Mouse (Mus musculus) embryonic stem cell, embryonic (primary cell): Measurements from ENCODE around the gene Il2ra.

Experiments used
- CTCF ChIA-PET, 4 experiments: fragments of 300-600 bp in 2 of 4; fragments of 350-600 bp in 2 of 4; sonication (Branson Sonifier 250); formaldehyde crosslinking; loops; one replicate each; lab custom pipeline; 2022; ENCODE audit warnings: inconsistent platforms in 2 of 4; lab: Charles Lee
- POLR2A ChIA-PET, 4 experiments: fragments of 300-600 bp in 2 of 4; fragments of 350-600 bp in 2 of 4; sonication (Branson Sonifier 250); formaldehyde crosslinking; loops; one replicate each; lab custom pipeline; 2022; ENCODE audit warnings: antibody characterized with exemption in 4 of 4, inconsistent platforms in 1 of 4; lab: Charles Lee

Il2ra gene

DNA sequence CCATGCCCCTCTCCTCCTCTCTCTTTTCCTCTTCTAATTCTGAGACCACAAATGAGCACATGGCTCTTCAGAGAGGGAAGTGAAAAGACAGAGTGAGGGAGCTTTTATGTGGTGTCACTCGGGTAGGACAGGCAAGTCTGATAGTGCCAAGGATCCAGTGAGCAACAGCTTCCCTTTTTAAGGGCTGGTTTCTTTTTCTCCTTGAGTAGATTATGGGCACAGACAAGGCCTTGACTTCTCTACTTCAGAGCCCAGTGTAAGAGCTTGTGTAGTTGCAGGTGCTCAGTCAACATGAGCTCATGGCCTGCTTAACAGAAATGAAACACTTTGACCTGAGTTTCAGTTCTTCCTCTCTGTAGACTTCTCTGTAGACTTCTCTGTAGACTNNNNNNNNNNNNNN is 5.5 kb upstream of the Il2ra start:
- POLR2A ChIA-PET: interaction anchor here in 1 of 4 experiments (0.6 kb wide), 1 partner anchor 57 kb away, joined by 3 read pairs; no protein-coding TSS in a partner anchor
- CTCF ChIA-PET: interaction anchor here in 1 of 4 experiments (0.7 to 1.6 kb wide), 2 partner anchors 26 to 27 kb away, joined by 4 to 5 read pairs; no protein-coding TSS in a partner anchor

DNA sequence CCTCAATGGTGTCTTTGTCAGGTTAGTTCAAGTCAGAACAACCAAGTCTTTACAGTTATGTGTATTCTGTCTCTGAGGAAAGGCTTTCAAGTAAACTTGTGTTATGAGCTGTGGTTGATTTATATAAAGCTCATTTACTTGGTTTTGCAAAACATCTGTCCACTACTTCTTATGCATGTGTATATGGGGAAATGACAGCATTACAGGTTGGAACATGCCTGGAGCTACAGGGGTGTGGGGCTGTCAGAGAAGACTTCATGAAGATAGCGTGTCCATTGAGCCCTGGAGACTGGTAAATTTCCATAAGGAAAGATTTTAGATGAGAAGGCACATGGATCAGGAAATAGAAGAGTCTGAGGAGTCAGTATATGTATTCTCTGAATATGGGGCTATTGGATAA is 1.4 kb downstream of the Il2ra start:
- CTCF ChIA-PET: interaction anchor here in 1 of 4 experiments (0.7 kb wide), 1 partner anchor 20 kb away, joined by 3 read pairs; no protein-coding TSS in a partner anchor

DNA sequence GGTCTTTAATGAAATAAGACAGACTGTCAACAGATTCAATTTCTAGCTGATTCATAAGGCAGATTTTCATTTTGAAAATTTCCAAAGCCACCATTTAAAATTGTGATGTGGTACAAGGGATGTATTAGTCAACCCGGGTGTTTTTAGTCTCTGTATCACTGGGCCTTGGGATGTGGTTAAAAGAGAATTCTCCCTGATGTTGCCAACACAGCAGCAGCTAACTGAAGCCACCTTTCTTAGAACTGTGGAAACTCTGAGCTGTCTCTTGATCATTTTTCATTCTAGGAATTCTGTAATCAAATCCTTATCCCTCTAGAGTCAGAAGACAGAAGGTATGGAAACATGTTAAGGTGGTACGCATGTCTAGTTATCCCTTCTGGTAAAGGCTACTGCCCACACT is 2.7 kb downstream of the Il2ra start:
- POLR2A ChIA-PET: interaction anchor here in 1 of 4 experiments (0.6 kb wide), 1 partner anchor 205 kb away, joined by 5 read pairs; no protein-coding TSS in a partner anchor
- CTCF ChIA-PET: interaction anchor here in 3 of 4 experiments (0.6 to 1.2 kb wide), 4 partner anchors 19 to 946 kb away, joined by 3 to 5 read pairs (median 4); no protein-coding TSS in a partner anchor

More for the DNA sequence above, 1.4 kb downstream of the Il2ra start:
- POLR2A ChIA-PET: no interaction called here

DNA sequence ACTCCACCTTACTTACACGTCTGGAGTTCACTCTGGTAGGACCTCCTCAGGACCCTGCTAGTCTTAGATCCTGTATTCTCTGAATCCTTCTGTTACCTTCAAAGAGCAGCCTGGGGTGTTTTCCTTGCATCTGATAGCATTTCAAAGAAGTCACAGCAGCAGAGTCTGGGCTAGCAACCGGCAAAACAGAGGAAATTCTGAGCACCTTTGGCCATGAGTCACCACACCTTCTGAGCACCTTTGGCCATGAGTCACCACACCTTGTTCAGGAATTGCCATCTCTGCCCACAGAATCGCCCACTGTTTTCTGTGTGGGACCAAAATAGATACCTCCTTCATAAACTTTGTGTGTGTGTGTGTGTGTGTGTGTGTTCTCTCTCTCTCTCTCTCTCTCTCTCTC is 8.9 kb downstream of the Il2ra start:
- POLR2A ChIA-PET: no interaction called here
- CTCF ChIA-PET: interaction anchor here in 3 of 4 experiments (0.5 to 4.6 kb wide), 4 partner anchors 13 to 523 kb away, joined by 3 to 24 read pairs (median 3); no protein-coding TSS in a partner anchor

DNA sequence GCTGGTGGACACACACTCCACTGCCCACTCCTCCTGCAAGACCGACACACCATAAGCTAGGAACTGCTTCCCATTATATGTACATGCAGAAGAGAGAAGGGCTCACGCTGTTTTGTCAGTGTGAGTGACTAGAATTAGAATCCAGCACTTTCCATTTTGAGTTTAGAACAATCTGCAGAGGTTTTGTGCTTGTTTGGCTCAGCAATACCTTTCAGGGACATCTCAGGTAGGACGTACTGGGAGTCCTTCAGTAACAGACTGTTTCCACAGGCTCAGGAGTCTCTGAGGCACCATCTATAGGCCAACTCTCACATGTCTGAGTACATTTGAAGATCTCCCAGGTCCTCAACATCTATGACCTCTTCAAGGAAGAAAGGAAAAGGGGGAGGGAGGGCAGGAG is 9.6 kb downstream of the Il2ra start:
- ChIA-PET POLR2A (no interaction called here), CTCF (interaction anchor here in 3 of 4 experiments (0.5 to 4.6 kb wide), 3 partner anchors 12 to 49 kb away, joined by 3 to 24 read pairs (median 3); no protein-coding TSS in a partner anchor)

DNA sequence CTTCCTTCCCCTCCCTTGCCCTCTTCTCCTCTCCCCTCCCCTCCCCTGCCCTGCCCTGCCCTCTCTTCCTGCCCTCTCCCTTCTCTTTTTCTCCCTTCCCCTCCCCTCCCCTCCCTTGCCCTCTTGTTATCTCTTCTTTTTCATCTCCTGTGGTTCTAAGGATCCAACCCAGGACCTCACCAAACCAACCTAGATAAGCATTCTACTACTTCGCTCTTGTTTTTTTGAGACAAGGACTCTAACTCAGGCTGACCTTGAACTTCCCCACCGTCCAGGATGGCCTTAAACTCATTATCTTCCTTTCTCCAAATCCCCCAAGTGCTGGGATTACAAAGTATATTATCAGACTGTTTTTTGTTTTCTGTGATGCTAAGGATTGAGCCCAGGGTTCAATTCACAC is 10.2 kb downstream of the Il2ra start:
- CTCF ChIA-PET: interaction anchor here in 1 of 4 experiments (1.3 to 4.6 kb wide), 2 partner anchors 11 to 35 kb away, joined by 3 to 24 read pairs; no protein-coding TSS in a partner anchor

DNA sequence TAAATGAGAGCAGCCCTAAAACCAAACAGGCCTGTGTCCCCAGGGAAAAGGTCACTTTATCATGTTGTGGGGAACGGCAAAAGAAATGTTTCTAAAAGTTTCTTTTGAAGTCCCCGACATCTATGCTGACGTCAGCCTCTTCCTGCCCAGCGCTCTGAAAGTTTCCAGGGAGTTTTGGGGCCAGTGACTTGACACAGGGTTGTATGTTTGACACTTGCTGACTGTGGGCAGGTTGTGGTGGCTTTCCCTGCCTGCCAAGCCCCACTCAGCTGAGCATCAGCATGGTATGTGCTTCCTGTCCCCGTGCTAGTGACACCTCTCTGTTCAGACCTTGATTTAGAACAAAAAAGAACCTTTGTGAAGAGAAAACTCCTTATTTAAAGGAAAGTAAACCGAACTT is 10.7 kb downstream of the Il2ra start:
- ChIA-PET CTCF (interaction anchor here in 3 of 4 experiments (0.7 to 4.6 kb wide), 4 partner anchors 11 to 34 kb away, joined by 3 to 24 read pairs (median 4); no protein-coding TSS in a partner anchor), POLR2A (no interaction called here)

More for the DNA sequence above, 10.2 kb downstream of the Il2ra start:
- POLR2A ChIA-PET: no interaction called here

DNA sequence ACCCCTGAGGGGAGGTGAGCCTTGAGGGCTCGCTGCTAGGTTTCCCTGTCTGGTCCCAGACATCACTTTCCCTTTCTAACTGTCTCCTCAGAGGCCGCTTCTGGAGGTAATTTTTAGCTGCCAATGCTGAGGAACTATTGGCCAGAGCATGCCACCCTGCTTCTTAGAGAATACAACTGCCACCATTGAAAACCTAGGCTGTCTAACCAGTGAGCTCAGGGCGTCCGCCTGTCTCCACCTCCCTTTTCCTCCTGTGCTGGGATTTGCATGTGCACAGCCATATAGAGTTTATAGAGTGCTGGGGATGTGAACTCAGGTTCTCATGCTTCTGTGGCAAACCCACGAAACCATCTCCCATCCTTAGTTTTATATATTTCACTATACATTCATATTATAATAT is 11.2 kb downstream of the Il2ra start:
- POLR2A ChIA-PET: no interaction called here
- CTCF ChIA-PET: interaction anchor here in 3 of 4 experiments (0.7 to 4.6 kb wide), 4 partner anchors 10 to 34 kb away, joined by 3 to 24 read pairs (median 4); no protein-coding TSS in a partner anchor

DNA sequence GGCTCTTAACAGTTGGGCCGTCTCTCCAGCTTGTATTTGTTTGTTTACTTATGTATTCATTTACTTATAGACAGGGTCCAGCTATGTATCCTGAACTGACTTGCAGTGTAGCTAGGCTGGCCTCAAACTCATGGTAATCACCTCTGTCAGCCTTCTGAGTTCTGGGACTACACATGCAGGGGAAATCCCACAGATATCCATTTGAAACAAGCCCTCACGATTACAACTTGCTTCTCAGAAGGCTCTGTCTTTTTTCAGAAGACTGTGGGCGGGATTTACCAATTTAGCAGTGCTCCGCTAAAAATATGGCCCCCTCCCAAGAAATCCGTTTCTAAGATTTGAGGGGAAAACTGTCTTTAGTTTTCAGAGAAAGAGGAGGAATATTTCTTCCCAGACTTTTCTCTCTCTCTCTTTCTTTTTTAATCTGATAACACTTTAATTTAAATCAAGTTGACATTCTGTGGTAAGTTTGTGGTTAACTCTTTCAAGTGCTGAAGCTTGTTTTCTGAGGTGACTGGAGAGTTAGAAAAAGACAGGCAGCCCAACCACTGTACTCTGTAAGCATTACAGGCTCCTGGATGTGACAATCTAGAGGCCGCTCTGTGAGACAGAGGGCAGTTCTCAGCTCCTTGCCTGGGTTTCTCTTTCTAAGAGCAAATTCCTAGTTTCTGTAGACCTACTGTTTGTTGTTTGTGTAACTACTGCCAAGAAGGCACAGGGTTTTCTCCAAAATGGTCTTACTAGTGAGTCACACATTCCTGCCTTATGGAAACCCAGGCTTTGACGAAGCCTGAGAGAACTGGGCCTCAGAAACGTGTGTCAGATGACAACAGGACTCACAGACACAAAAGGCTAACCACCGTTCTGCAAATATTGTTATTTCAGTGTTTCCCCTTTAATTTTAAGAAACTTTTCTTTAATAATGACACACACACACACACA is 12.7 kb downstream of the Il2ra start:
- CTCF ChIA-PET: interaction anchor here in 2 of 4 experiments (1.1 to 4.6 kb wide), 2 partner anchors 9 kb away, joined by 3 to 24 read pairs; no protein-coding TSS in a partner anchor
- POLR2A ChIA-PET: interaction anchor here in 1 of 4 experiments (0.6 kb wide), 1 partner anchor 1890 kb away, joined by 4 read pairs; no protein-coding TSS in a partner anchor

DNA sequence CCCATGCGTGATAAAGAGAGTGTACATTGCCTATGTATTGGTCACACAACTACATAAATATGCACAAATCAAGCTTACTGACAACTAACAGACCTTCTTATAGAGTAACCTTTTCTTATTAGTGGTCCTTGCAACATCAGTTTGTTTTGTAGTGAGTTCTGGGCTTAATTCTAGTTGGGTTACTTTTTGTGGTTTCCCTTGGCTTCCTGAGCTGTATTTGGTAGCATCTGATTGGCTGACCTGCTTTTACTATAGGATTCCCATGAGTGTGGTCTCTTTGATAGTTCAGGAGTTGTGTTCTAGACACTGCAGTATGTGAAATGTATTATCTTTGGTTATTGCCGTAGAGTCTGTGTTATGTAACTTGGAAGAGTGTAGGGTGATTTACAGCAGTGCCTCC is 15.0 kb downstream of the Il2ra start:
- CTCF ChIA-PET: interaction anchor here in 1 of 4 experiments (1.7 kb wide), 1 partner anchor 15 kb away, joined by 3 read pairs; no protein-coding TSS in a partner anchor
- POLR2A ChIA-PET: no interaction called here

DNA sequence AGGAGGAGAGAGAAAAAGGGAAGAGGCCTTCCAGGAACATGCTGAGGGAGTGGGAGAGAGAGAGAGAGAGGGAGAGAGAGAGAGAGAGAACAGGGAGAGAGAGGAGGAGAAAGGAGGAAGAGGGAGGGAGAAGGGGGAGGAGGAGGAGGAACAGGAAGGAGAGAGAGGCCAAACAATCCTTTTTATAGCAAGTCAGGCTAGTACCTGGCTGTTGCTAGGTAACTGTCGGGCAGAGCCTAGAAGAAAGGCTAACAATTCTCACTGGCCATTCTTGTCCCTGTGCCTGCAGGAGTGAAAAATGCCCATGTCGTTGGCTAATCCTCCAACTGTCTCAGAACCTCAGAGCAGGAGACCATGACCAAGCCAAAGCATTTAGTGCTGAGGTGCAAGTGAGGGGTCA is 16.7 kb downstream of the Il2ra start:
- CTCF ChIA-PET: interaction anchor here (0.7 to 2.2 kb wide), 4 partner anchors 13 to 28 kb away, joined by 3 to 9 read pairs (median 8); no protein-coding TSS in a partner anchor
- POLR2A ChIA-PET: interaction anchor here in 1 of 4 experiments (0.6 kb wide), 1 partner anchor 136 kb away, joined by 3 read pairs; no protein-coding TSS in a partner anchor

DNA sequence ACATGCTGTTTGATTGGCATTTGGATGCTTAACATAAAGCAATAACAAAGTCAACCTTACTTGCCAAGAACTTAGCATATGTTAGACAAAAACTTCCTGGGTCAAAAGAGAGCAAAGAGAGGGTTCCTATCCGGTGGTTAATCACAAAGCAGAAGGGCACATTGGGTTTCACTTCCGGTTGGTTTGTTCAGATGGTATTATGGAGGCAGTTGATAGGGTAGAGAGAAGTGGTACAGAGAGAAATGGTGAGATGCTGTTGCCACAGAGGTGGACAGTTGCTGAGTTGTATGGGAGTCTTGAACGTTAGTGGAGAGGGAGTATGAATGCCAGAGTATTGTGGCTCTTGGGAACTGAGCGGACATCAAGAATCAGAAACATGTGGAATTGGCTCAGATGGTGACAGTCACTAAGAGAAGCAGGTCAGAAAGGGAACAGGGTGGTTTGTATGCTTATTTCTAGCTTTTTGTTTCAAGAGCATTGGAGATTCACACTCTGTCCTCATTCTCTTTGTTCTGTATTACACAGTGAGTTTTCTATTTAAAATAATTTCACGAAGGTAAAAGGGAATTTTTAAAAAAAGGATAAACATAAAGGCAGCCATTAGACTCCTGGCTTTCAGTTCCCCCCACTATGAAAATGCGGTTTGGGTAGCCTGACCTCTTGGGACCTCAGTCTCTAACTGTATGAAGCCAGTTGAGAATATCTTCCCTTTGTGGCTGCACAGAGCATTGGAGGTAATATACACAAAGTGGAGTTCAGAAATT is 19.7 kb downstream of the Il2ra start:
- ChIA-PET CTCF (interaction anchor here in 1 of 4 experiments (2.2 kb wide), 1 partner anchor 10 kb away, joined by 16 read pairs; no protein-coding TSS in a partner anchor), POLR2A (no interaction called here)

DNA sequence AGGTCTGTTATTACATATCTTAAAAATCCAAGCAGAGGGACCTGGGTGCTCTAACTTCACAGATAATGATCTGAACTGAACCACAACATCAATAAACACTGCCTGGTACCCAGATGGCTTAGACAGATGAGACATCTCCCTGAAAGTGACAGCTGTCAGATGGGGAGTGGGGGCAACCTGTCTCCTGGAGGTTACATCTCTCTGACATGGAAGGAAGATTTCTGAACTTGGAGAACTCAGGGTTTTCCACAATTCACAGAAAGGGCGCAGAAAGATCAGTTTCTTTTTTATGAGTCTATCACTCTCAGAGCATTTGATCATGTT is 20.3 kb downstream of the Il2ra start:
- ChIA-PET CTCF (interaction anchor here in 1 of 4 experiments (2.2 kb wide), 1 partner anchor 10 kb away, joined by 16 read pairs; no protein-coding TSS in a partner anchor), POLR2A (no interaction called here)

DNA sequence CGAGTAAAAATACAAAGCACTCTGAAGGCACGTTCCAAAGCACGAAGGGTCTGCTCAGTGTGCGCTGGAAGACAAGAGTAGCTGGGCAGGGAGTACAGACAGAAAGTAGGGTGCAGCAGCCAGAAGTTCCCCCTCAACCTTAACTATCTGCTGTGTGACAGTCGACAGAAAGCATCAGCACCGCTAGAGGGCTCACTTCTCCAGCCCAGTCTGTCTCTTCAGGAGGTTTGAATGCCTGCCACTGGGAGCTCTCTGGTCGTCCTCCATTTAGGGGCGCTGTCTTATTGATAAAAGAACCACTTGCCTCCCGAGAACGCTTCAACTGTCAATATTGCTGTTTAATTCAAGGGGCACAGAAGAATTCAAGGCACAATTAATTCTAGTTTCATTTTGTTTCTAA is 21.4 kb downstream of the Il2ra start:
- ChIA-PET POLR2A (interaction anchor here in 3 of 4 experiments (0.6 to 2.1 kb wide), 4 partner anchors 19 to 62 kb away, joined by 3 to 8 read pairs (median 6); no protein-coding TSS in a partner anchor), CTCF (interaction anchor here (0.5 to 2.2 kb wide), 76 partner anchors 8 to 894 kb away, joined by 3 to 28 read pairs (median 4); partner anchors contain the start of genes Ankrd16 (in 1 of the 4), Fbh1 (in 1 of the 4), Itga8 (in 1 of the 4) and Rbm17 (in 1 of the 4))

DNA sequence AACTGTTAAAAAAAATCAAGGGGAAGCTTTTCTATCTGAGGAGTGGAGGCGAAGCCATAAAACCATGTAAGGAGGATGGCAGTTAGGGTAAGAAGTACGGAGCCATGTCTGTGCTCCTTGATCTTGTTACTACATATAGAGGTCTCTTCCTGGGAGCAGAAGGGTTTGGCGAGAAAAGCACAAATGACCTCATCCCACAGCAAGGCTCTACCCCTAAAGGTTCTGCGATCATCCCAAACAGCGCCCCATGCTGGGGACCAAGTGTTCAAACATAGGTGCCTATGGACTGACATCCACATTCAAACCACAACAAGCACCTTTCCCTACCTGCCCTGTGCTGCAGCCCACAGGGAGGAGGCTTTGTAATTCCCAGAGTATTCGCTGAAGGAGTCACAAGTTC is 21.8 kb downstream of the Il2ra start:
- POLR2A ChIA-PET: interaction anchor here in 3 of 4 experiments (0.6 to 2.1 kb wide), 4 partner anchors 18 to 62 kb away, joined by 3 to 8 read pairs (median 6); no protein-coding TSS in a partner anchor
- CTCF ChIA-PET: interaction anchor here (0.6 to 2.2 kb wide), 74 partner anchors 8 to 893 kb away, joined by 3 to 28 read pairs (median 4); partner anchors contain the start of genes Ankrd16 (in 1 of the 4), Fbh1 (in 1 of the 4), Itga8 (in 1 of the 4) and Rbm17 (in 1 of the 4)

DNA sequence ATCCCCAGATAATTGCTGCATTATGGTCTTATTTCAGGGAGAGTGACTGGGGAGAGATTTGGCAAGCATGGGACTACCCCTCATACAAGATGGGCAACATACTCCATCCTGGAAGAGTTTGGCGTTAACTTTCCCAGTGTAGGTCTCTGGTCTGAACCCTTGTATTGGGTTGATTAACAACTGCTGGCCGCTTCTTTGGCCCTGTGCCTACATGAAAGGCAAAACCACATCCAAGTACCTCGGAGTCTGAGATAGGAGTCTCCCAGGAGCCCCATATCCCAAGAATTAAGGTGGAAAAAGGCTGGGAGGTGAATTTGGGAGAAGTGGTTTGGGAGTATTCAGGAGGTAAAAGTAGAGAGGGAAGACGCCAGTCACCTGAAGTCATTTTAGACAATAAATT is 22.2 kb downstream of the Il2ra start:
- ChIA-PET POLR2A (interaction anchor here in 1 of 4 experiments (2.1 kb wide), 1 partner anchor 63 kb away, joined by 8 read pairs; no protein-coding TSS in a partner anchor), CTCF (interaction anchor here (0.6 to 2.2 kb wide), 18 partner anchors 8 to 331 kb away, joined by 3 to 28 read pairs (median 5); partner anchors contain the start of gene Rbm17 (in 1 of the 4))

DNA sequence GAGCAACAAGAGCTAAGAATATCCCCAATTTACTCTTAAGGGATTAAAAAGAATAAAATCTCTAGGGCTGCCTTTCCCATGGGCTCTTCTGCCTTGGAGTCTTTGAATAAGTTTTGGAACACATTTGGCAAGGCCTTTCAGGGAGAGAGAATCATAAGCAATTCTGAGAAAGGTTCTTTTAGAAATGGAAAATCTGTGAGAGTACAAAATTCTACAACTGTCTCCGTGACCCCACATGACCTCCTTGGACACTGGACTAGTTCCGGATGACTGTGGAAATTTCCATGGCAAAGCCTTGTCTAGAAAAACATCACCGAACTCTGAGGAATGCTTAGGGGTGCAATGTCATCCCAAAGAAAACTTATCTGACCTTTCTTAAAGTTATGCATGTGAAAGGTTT is 22.7 kb downstream of the Il2ra start:
- CTCF ChIA-PET: interaction anchor here in 2 of 4 experiments (0.7 to 2.2 kb wide), 2 partner anchors 9 to 62 kb away, joined by 3 to 28 read pairs; partner anchors contain the start of gene Rbm17 (in 1 of the 2)
- POLR2A ChIA-PET: interaction anchor here in 1 of 4 experiments (2.1 kb wide), 1 partner anchor 63 kb away, joined by 8 read pairs; no protein-coding TSS in a partner anchor
